Mouse (Mus musculus) frontal cortex, postnatal 10 days (tissue): ENCODE results near the gene Sema3a.
"Not testable (repeated sequence)": the region's sequence is repeated elsewhere in the genome, so short reads cannot be mapped to it uniquely, and the experiment has no call there.

ENCODE experiments used
- DNase-seq, 2 experiments: peaks; one replicate each; pipeline ENCODE4 v3.0.0; 2022; ENCODE audit warnings: low spot score in 2 of 2, mixed read lengths in 1 of 2

Gene Sema3a

GRCm38 (mm10) chr5:13421276-13421925 is 296.2 kb downstream of the Sema3a start:
- DNase-seq: no peak

- no peak for DNase-seq
Observed at GRCm38 (mm10) chr5:13428702-13429101, 303.5 kb downstream of the Sema3a start.

DNA sequence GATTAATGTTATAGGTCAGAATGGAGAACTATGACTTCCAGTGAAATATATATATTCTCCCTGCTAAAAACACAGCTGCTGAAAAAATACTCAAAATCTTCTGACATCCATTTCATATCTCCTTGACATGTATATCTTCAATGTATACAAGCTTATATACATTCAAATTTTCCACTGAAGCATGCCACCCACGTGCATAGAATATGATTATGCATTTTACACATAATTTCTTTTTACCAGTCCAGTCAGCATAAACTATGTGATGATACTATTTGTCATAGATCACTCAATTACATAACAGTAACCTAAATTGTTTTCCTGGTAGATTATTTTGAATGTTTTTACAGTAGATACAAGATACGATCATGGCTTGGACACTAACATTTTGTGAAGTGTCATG is 306.6 kb downstream of the Sema3a start:
- DNase-seq: no peak

DNA sequence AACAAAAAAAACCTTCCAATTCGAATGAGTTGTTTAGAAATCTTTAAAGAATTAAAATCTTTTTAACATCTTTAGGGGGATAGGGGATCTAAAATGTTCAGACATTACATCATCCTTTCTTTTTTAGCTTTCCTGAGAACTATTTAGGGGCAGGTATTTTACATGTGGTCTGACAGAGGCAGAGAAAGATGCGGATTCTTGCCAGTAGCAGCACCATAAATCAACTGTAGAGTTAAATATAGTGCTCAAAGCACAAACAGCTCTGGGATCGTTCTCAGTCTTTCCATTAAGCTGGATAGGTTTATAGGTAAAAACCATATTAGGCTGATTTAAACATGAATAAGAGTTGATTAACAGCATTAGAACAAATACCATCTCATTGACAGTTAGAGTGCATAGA is 307.4 kb downstream of the Sema3a start:
- no peak for DNase-seq

DNA sequence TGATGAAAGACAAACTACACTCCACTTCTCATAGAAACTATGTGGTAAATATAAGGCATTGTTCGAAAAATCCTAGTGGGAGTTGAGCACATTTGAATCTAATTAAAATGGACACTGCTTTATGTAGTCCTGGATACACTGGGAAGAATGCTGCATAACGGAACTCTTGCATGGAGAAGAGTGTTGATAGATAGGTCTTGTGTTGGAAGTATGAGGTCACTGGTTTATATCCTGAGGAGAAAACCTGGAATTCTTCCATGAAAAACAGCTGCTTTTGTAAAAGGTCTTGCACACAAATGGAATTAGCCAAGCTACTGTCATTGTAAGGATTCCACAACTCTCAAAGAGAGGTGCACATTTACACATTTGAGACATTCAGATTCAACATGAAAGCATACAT is 308.1 kb downstream of the Sema3a start:
- no peak for DNase-seq

DNA sequence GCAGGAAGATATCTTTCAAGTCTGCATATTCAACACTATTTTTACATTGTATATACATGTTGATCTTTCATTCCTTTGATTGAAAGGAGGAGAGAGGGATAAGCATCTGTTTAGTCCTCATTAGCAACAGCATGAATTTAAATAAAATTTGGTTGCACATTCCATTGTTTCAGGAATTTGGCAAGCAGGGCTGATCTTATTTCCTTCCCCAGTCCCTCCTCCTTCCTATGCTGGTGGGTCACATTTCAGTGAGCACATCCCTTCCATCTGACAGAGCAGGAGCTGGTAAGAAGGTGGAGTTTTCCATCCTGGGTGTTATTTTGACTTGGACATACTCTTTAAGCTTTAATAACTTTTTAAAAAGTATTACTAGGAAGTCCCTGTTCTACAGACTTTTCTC is 315.9 kb downstream of the Sema3a start:
- DNase-seq: no peak

DNA sequence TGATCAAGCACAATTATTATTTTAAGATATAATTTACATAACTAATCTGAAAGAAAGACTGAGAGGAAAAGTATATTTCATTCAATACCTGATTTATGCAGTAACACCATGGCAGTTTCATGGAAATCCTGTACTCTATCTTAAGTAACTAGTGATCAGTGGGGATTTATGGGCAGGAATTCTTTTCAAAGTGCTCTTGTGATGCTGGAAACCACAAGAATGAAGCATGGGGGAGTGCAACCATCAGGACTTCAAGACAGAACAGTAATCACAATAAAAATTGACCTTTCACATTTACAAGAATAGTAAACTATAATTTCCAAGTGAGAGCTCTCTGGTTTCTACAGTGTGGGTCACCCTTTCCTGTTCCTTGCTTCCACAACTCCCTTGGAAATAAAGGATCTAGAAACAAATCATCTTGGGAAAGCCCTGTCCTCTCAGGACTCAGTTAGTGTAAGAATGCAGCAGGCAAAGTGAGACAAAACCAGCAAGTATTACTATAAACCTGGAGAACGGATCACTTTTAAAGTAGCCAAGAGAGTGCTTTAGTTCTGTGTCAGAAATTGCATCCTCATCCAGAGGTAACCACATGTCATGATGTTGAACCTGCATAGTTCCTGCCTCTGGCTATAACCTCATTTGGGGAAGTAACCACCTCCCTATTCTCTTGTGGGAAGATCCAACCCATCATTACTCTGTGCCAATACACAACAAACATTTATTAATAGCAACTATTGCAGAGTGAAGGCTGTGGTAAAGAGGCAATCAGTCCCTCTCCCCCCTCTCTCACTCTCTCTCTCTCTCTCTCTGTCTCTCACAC is 335.2 kb downstream of the Sema3a start:
- DNase-seq: no peak

DNA sequence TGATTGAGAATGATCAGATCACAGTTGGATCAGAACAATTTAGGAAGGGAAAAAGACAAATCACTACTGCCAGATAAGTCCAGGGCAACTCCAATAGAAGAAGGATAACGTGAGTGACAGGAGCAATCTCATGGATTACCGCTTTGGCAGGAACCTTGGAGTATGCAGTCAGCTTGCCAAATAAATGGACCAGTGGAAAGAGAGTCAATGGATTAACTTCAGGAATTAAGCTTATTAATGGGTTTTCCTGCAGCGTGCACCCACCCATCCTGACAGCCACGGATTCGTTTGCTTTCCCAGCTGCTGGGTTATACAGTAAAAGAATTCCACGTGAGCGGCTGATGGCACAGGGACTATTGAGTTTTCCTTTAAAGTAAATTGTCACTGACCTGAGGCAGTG is 343.6 kb downstream of the Sema3a start:
- no peak for DNase-seq

DNA sequence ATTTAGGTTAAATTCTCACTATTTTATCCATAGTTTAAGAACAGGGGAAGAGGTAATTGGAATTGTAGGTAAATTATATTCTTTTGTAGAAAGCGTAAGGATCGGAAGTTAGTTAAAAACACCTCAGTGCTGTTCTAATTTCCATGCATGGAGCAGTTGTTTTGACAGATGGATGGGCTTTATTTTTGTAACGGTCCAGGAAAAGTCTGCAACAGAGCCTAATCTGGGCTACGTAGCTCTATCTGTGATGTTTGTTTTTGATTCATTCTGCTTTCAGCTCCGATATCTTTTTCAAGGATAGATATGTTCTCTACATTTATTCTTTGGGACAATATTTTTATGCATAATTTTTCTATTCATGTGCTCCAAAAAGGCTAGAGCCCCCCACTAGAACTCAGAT is 344.2 kb downstream of the Sema3a start:
- no peak for DNase-seq

GRCm38 (mm10) chr5:13470057-13470905 is 345.1 kb downstream of the Sema3a start:
- peak; percentile 8 to 11 for DNase-seq

GRCm38 (mm10) chr5:13477653-13478052 is 352.4 kb downstream of the Sema3a start:
- no peak for DNase-seq

DNA sequence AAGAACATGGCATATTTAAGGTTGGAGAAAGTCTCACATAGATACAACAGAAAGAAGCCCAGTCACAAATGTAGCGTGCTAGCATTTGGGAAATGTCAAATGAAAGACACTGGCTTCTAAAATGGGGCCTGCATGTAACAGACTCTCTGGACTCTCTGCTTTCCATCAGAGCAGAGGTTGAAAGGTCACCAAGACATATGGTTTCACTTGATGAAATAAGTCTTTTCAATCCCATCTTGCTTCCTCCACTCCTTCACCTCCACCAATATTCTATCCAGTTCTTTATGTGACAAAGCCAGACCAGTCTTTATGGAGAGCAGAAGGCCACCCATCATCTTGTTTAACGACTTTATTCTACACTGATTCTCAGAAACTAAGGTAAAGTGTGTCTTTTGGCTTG is 363.5 kb downstream of the Sema3a start:
- DNase-seq: no peak

DNA sequence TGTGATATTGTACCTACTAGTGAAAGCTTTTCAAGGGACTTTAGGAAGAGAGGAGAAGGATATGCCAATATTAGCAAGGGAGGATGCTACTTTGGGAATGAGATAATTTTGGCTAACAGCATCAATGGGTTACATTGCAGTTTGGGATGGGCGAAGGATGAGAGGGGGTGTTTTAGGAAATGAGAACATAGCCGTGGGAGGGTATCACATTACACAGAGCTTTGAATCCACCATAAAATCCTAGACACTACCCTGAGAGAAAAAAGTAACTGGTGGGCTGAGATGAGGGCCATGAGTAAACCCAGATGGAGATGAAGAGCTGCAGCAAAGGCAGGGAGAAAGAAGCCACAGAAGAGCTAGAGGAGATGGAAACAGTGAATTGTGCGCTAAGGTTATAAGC is 370.8 kb downstream of the Sema3a start:
- not testable (repeated sequence) for DNase-seq

- DNase-seq: no peak
Observed at GRCm38 (mm10) chr5:13499835-13500234, 374.6 kb downstream of the Sema3a start.

GRCm38 (mm10) chr5:13505839-13506499 is 380.8 kb downstream of the Sema3a start:
- DNase-seq: no peak

DNA sequence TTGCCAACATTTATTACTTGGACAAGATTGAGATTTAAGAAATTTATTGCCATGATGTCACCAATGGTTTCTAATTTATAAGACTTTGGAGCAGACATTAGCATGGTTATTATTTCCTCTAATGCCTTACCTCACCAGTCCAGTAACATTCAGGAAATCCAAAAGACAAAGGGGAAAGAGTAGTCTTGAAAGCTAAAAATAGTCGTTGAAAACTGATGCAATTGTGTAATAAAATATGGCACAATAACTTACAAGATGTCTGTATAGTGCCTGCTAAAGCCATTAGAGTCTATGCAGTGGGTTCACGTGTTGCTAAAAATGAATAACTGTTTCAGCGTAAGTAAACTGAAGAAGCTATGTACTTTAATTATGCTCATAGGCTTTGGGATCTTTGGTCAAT is 383.9 kb downstream of the Sema3a start:
- no peak for DNase-seq

- DNase-seq: no peak
Observed at GRCm38 (mm10) chr5:13517018-13517417, 391.8 kb downstream of the Sema3a start.

DNA sequence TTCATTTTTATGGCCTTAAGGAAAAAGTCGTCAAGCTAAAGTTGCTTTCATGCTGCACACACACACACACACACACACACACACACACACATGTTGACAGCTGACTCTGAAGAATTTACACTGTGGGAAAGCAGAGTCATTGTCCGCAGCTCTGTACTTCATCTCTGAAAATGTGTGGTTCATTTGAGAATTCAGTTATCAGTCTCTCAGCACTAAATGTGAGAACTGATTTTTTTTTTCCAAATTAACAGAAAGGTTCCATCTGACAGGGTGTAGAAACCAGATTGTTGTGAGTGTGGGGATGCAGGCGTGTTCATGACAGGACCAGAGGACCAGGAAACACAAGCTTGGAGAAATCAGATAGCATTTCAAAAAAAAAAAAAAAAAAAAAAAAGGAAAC is 400.4 kb downstream of the Sema3a start:
- DNase-seq: no peak

DNA sequence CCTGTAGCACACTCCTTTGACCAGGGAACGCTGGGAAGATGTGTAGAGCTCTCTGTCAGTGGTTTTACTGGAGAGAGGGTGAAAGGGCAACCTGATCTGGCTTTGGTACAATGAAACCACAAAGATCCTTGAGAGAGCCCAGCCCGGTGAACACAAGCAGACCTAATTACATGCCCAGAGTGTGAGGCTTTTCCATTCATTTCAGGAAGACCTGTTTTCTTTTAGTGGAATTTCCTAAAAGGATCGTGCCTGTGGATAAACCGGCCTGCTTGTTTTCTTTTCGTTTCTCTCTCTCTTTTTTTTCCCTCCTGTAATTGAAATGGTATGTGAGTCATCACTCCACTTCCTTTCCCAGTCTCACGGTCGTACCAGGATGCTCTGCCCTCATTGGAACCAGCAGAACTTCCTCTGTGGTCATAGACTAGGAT is 401.8 kb downstream of the Sema3a start:
- DNase-seq: no peak

DNA sequence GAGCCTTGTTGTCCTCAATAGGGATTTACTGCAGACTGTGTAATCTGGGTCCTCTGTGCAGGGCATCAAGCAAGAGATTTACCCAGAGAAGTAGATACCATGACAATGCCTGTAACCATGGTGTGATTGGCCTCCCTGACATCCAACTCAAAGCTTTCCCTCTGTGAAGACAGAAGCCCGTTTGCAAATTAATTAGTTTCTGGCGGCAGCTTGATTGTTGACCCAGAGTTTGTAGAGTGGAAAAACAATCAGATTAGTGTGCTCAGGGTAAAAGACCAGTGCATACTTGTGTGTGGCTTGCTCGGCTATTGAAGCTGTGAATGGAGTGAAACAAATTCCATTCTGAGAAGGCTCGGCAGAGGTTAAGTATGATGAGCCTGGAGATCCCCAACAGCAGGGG is 404.0 kb downstream of the Sema3a start:
- DNase-seq: no peak

- no peak for DNase-seq
Observed at GRCm38 (mm10) chr5:13547472-13548209, 422.4 kb downstream of the Sema3a start.
